Mouse (Mus musculus): ENCODE measurements around the gene Itgb4. TPM values are rescaled to one million over a fixed set of nuclear protein-coding genes. Genes with fewer than 3 reads are reported as not detected.

Gene Itgb4
- polyA plus RNA-seq, 1 experiment from 2014 or later = 0.40 TPM

GRCm38 (mm10) chr11:116027756-116028155 lies 53.2 kb downstream of the Itgb4 start, which contains the start of gene H3f3b:
Gene H3f3b (minus strand): TSS chr11:116027962.
- Histone ChIP-seq H3K27ac (ENCODE audit: low read length) (peak within 1 kb of the TSS; percentile 23), H3K4me2 (ENCODE audit: low read depth, low read length) (no peak within 1 kb of the TSS), H3K4me3 (ENCODE audit: low read depth, low read length) (no peak within 1 kb of the TSS), H3K4me1 (ENCODE audit: control insufficient read depth, low read depth, low read length) (peaks cover 28% of the 10 kb centered on the region), H3K9me3 (replicated peaks; ENCODE audit: control insufficient read depth, low read length) (no peaks in the 10 kb centered on the region), H3K36me3 (ENCODE audit: control insufficient read depth, insufficient read depth) (no peaks in the 10 kb centered on the region; the same call in 1 of the 2 replicates), H3K9ac (ENCODE audit: low read depth, low read length) (no peak within 1 kb of the TSS), H3K27me3 (ENCODE audit: control insufficient read depth, insufficient read depth, low read depth, low read length) (no peaks in the 10 kb centered on the region)
- no peak for ATAC-seq (ENCODE audit: low read depth)
- 69% methylated on average over 4 of the region's 4 CpGs for WGBS (ENCODE audit: insufficient replicate concordance)

- H3K27me3 ChIP-seq (ENCODE audit: control insufficient read depth, insufficient read depth, low read depth, low read length) = no peaks in the 10 kb centered on the region
- WGBS (ENCODE audit: insufficient replicate concordance) = 73% methylated on average over 9 of the region's 9 CpGs
- no peak overlapping the region for H3K9ac ChIP-seq (ENCODE audit: low read depth, low read length)
- no peak for ATAC-seq (ENCODE audit: low read depth)
- H3K36me3 ChIP-seq (ENCODE audit: control insufficient read depth, insufficient read depth) = no peaks in the 10 kb centered on the region; the same call in 1 of the 2 replicates
- no peak overlapping the region for H3K4me3 ChIP-seq (ENCODE audit: low read depth, low read length)
- H3K4me2 ChIP-seq (ENCODE audit: low read depth, low read length) = no peak overlapping the region
- H3K9me3 ChIP-seq (replicated peaks; ENCODE audit: control insufficient read depth, low read length) = no peaks in the 10 kb centered on the region
- peak overlapping the region; percentile 23 for H3K27ac ChIP-seq (ENCODE audit: low read length)
- H3K4me1 ChIP-seq (ENCODE audit: control insufficient read depth, low read depth, low read length) = peaks cover 34% of the 10 kb centered on the region
These were observed 53.8 kb downstream of the Itgb4 start for GRCm38 (mm10) chr11:116028177-116028865.

GRCm38 (mm10) chr11:116029086-116029865 lies 54.8 kb downstream of the Itgb4 start:
- WGBS (ENCODE audit: insufficient replicate concordance) = 57% methylated on average over 6 of the region's 6 CpGs
- H3K36me3 ChIP-seq (ENCODE audit: control insufficient read depth, insufficient read depth) = no peaks in the 10 kb centered on the region; the same call in 1 of the 2 replicates
- no peaks in the 10 kb centered on the region for H3K9me3 ChIP-seq (replicated peaks; ENCODE audit: control insufficient read depth, low read length)
- H3K4me2 ChIP-seq (ENCODE audit: low read depth, low read length) = peak overlapping the region; percentile 73
- peak overlapping the region; percentile 88 for H3K4me3 ChIP-seq (ENCODE audit: low read depth, low read length)
- peak overlapping the region; percentile 96 for H3K9ac ChIP-seq (ENCODE audit: low read depth, low read length)
- H3K4me1 ChIP-seq (ENCODE audit: control insufficient read depth, low read depth, low read length) = peaks cover 34% of the 10 kb centered on the region
- peak overlapping the region; percentile 98 for H3K27ac ChIP-seq (ENCODE audit: low read length)
- H3K27me3 ChIP-seq (ENCODE audit: control insufficient read depth, insufficient read depth, low read depth, low read length) = no peaks in the 10 kb centered on the region
- no peak for ATAC-seq (ENCODE audit: low read depth)

- under 1% methylated on average over 65 of the region's 67 CpGs for WGBS (ENCODE audit: insufficient replicate concordance)
These were observed 55.8 kb downstream of the Itgb4 start, which contains the start of gene Unk for GRCm38 (mm10) chr11:116030088-116030897. Gene Unk (plus strand): TSS chr11:116030322.

GRCm38 (mm10) chr11:116030898-116031845 lies 56.7 kb downstream of the Itgb4 start:
- H3K36me3 ChIP-seq (ENCODE audit: control insufficient read depth, insufficient read depth) = no peaks in the 10 kb centered on the region; the same call in none of the 2 replicates
- H3K27me3 ChIP-seq (ENCODE audit: control insufficient read depth, insufficient read depth, low read depth, low read length) = no peaks in the 10 kb centered on the region
- H3K4me2 ChIP-seq (ENCODE audit: low read depth, low read length) = peak overlapping the region; percentile 73
- peak overlapping the region; percentile 98 for H3K27ac ChIP-seq (ENCODE audit: low read length)
- no peak for ATAC-seq (ENCODE audit: low read depth)
- peaks cover 30% of the 10 kb centered on the region for H3K4me1 ChIP-seq (ENCODE audit: control insufficient read depth, low read depth, low read length)
- H3K9ac ChIP-seq (ENCODE audit: low read depth, low read length) = peak overlapping the region; percentile 96
- H3K4me3 ChIP-seq (ENCODE audit: low read depth, low read length) = peak overlapping the region; percentile 88
- H3K9me3 ChIP-seq (replicated peaks; ENCODE audit: control insufficient read depth, low read length) = no peaks in the 10 kb centered on the region
- 20% methylated on average over 14 of the region's 14 CpGs for WGBS (ENCODE audit: insufficient replicate concordance)

More at GRCm38 (mm10) chr11:116030088-116030897, 55.8 kb downstream of the Itgb4 start, which contains the start of gene Unk:
- Histone ChIP-seq H3K27me3 (ENCODE audit: control insufficient read depth, insufficient read depth, low read depth, low read length) (no peaks in the 10 kb centered on the region), H3K9ac (ENCODE audit: low read depth, low read length) (peak within 1 kb of the TSS; percentile 96), H3K4me3 (ENCODE audit: low read depth, low read length) (peak within 1 kb of the TSS; percentile 88), H3K36me3 (ENCODE audit: control insufficient read depth, insufficient read depth) (no peaks in the 10 kb centered on the region; the same call in none of the 2 replicates), H3K4me2 (ENCODE audit: low read depth, low read length) (peak within 1 kb of the TSS; percentile 73), H3K4me1 (ENCODE audit: control insufficient read depth, low read depth, low read length) (peaks cover 31% of the 10 kb centered on the region), H3K27ac (ENCODE audit: low read length) (peak within 1 kb of the TSS; percentile 98), H3K9me3 (replicated peaks; ENCODE audit: control insufficient read depth, low read length) (no peaks in the 10 kb centered on the region)
- peak; percentile 92 for ATAC-seq (ENCODE audit: low read depth)

GRCm38 (mm10) chr11:116034584-116034983 lies 60.1 kb downstream of the Itgb4 start:
- no peak overlapping the region for H3K9ac ChIP-seq (ENCODE audit: low read depth, low read length)
- H3K27ac ChIP-seq (ENCODE audit: low read length) = no peak overlapping the region
- no peaks in the 10 kb centered on the region for H3K9me3 ChIP-seq (replicated peaks; ENCODE audit: control insufficient read depth, low read length)
- no peaks in the 10 kb centered on the region for H3K27me3 ChIP-seq (ENCODE audit: control insufficient read depth, insufficient read depth, low read depth, low read length)
- WGBS (ENCODE audit: insufficient replicate concordance) = 82% methylated on average over 6 of the region's 6 CpGs
- no peak for ATAC-seq (ENCODE audit: low read depth)
- no peaks in the 10 kb centered on the region; the same call in none of the 2 replicates for H3K36me3 ChIP-seq (ENCODE audit: control insufficient read depth, insufficient read depth)
- H3K4me1 ChIP-seq (ENCODE audit: control insufficient read depth, low read depth, low read length) = peaks cover 19% of the 10 kb centered on the region
- H3K4me3 ChIP-seq (ENCODE audit: low read depth, low read length) = no peak overlapping the region
- H3K4me2 ChIP-seq (ENCODE audit: low read depth, low read length) = no peak overlapping the region

- no peak overlapping the region for H3K9ac ChIP-seq (ENCODE audit: low read depth, low read length)
- no peaks in the 10 kb centered on the region for H3K27me3 ChIP-seq (ENCODE audit: control insufficient read depth, insufficient read depth, low read depth, low read length)
- H3K4me2 ChIP-seq (ENCODE audit: low read depth, low read length) = no peak overlapping the region
- no peak overlapping the region for H3K4me3 ChIP-seq (ENCODE audit: low read depth, low read length)
- H3K36me3 ChIP-seq (ENCODE audit: control insufficient read depth, insufficient read depth) = peaks cover 8% of the 10 kb centered on the region
- 80% methylated on average over 3 of the region's 3 CpGs for WGBS (ENCODE audit: insufficient replicate concordance)
- no peak overlapping the region for H3K27ac ChIP-seq (ENCODE audit: low read length)
- H3K9me3 ChIP-seq (replicated peaks; ENCODE audit: control insufficient read depth, low read length) = no peaks in the 10 kb centered on the region
- H3K4me1 ChIP-seq (ENCODE audit: control insufficient read depth, low read depth, low read length) = peaks cover 10% of the 10 kb centered on the region
- ATAC-seq (ENCODE audit: low read depth) = no peak
These were observed 62.2 kb downstream of the Itgb4 start for GRCm38 (mm10) chr11:116036671-116037070.

GRCm38 (mm10) chr11:116037826-116038225 lies 63.3 kb downstream of the Itgb4 start:
- 85% methylated on average over 9 of the region's 9 CpGs for WGBS (ENCODE audit: insufficient replicate concordance)
- Histone ChIP-seq H3K9ac (ENCODE audit: low read depth, low read length) (no peak overlapping the region), H3K4me1 (ENCODE audit: control insufficient read depth, low read depth, low read length) (peaks cover 6% of the 10 kb centered on the region), H3K4me2 (ENCODE audit: low read depth, low read length) (no peak overlapping the region), H3K4me3 (ENCODE audit: low read depth, low read length) (no peak overlapping the region), H3K27me3 (ENCODE audit: control insufficient read depth, insufficient read depth, low read depth, low read length) (no peaks in the 10 kb centered on the region), H3K9me3 (replicated peaks; ENCODE audit: control insufficient read depth, low read length) (no peaks in the 10 kb centered on the region), H3K36me3 (ENCODE audit: control insufficient read depth, insufficient read depth) (peaks cover 12% of the 10 kb centered on the region), H3K27ac (ENCODE audit: low read length) (no peak overlapping the region)
- ATAC-seq (ENCODE audit: low read depth) = no peak
